Mouse (Mus musculus): ENCODE measurements around the gene Tnr.

DNA sequence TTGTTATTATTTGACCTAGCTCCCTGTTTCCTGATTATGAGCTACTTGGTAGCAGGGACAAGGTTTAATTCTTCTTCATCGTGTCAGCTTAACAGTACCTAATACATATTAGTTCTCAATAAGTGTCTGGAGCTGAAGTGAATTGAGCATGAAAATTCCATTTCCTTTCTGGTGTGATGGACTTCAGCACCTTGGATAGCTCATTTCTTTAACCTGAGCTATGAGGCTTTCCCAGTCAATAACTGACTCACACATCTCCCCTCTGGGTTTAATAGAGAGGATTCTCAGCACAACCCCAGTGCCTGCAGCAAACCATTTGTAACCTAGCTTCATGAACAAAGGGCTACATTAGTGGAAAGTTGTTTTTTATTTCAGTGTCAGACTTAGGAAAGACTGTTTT lies 97.8 kb downstream of the Tnr start:
- TF ChIP-seq CTCF (IDR thresholded peaks at IDR 0.05; ENCODE audit: insufficient read depth, low read depth, low read length) (no peak), POLR2A (IDR thresholded peaks at IDR 0.05; ENCODE audit: insufficient read depth, low read depth, low read length) (no peak)
